Mouse (Mus musculus) heart, adult 11 months (tissue): ENCODE results near the gene Dld.

ENCODE experiments used
- DNase-seq: peaks from one replicate; pipeline ENCODE4 v3.0.0; 2022

Dld gene

DNA sequence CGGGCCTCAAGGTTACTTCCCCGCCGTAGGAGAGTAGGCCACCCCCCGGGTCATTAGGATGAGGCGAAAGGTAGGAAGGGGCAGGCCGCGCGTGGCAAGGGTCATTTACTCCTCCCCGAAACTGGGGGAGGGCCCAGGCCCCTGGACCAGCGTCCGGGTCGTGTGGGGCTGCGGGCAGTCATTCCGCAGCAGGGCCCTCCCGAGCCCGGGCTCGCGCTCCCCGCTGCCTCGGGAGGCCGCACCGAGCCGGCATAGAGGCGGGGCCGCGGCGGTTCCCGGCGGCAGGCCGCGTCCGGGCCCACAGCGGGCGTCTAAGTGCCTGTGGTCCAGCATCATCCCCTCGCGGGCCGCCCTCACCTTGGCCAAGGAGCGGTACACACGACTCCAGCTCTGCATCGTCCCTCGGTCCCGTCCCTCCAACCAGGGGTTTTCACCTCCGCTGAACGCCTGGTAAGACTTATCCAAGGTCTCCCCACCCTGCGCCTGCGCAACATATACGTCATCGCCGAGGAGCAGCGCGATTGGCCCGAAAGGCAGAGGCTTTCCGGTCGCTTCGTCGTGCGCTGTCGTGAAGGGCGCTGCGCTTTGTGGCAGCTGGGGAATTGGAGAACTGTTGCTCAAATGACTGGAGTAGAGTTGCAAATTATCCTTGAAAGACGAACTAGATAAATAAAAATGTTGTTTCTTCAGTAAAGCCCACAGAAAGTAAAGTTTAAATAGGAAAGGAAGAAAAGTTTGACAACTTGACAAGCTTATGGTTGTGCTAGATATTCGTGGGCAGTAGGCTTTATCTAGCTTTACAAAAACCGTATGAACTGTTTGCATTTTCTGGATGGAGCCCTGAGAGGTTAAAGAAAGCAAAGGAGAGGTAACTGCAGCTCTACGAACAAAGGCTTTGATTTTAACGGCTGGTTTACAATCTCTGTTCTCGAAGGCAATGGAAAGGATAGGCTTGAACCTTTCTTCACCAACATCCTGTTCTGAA, at the start of gene Dld:
Gene Dld, minus strand, starts transcription at position 510 of the 985 bp plus-strand sequence.
- DNase-seq, result peak; percentile 100

DNA sequence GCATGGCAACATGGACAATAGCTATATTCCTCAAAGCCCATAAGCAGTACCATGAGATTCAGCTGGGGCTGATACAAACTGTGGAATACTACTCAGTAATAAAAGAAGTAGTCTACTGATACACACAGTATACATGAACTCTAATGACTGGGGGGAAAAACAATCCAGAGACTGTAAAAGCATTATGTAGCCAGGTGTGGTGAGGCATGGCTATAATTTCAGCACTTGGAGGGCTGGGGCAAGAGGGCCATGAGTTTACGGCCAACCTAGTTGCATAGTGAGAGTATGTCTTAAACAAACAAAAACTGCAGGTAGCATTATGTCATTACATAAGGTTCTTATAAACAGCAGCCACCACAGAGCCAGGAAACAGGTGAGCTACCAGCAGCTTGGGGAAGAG, 49.6 kb upstream of the Dld start:
- DNase-seq, result no peak

DNA sequence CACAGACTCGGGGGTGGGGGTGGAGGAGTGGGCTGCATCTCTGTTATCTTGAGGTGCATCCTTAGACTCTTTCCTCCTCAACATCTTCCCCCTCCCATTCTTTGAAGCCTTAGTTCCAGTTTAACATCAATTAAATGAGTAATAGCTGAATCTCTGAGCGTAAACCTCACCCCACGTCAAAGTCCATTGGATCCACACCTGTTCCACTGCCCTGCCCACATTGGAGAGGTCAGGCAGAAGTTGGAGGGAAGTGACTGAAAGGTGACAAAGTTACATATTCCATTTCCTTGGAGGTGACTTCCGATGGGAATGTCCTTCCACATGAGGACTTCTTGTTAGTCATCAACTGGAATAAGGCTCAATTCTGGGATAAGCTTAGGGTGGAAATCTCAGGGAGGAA, 46.5 kb upstream of the Dld start:
- DNase-seq, result peak; percentile 24

DNA sequence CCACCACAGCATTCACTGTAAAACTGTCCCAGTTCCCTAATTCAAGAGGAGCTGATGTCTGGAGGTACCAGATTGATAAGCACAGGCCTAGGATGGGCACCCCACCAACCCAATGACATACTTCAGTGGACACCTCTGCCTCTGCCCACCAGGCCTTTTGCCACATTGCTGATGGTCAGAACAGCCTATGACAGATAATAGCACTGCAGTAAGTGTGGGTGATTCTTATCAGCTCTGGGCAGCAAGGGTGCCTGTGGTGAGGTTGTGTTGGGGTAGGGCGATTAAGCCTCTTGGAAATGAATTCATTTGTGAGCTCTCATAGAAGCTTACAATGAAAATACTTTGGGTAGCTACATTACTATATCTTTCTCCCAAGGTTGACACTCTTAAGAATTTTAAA, 44.6 kb upstream of the Dld start:
- DNase-seq, result peak; percentile 51

DNA sequence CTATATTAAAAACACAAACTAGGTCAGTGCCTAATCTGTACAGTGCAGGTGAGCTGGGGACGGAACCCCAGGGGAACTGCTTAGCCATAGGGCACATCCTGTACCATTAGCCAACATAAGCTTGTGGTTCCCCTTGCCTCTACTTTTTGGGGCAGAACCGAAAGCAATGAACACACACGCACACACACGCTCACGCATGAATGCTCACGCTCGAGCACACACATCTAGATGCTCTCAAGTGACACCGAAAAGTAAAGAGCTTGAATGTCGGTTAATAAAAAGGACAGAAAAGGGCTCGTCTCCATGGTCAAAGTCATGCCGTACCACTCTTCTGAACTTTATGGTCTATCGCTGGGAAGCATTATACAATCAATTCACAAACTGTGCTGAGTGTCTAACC, 40.4 kb upstream of the Dld start:
- no peak for DNase-seq

DNA sequence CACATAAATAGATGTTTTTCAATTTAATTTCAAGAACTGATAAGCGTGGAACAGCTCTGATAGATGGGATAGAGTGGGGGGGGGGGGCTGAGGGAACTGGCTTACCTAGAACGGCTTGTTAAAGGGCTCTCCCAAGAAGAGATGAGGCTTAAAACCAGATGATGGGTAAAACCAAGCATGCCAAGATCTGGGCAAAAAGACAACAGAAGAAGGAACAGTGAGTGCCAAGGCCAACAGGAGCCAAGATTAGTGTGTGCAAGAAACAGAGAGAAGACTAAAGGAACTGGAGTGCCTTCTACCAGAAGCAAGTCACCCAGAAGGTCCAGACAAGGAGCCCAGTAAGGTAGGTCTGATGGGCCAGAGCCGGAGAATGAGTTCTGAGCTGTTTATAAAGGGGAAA, 39.3 kb upstream of the Dld start, which contains the start of gene Slc26a3:
Gene Slc26a3, plus strand, starts transcription at position 301 of the 400 bp plus-strand sequence.
- no peak for DNase-seq

DNA sequence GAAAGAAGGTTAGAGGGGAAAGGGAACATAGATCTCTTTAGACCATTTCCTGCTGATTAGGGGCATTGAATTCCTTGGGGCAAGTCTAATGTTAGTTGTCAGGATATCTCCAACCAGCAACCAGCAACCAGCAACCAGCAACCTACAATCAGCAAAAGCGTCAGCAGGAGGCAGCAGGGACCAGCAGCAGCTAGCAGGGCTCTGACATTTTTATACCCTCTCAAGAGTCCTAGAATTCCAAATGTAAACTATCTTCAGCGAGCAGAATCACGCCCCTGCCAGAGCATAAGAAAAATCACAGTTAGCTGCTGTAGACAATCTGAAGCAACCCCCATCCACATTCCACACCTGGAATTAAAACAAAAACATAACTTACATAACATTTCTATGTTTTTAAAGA, 36.0 kb upstream of the Dld start:
- DNase-seq, result no peak

DNA sequence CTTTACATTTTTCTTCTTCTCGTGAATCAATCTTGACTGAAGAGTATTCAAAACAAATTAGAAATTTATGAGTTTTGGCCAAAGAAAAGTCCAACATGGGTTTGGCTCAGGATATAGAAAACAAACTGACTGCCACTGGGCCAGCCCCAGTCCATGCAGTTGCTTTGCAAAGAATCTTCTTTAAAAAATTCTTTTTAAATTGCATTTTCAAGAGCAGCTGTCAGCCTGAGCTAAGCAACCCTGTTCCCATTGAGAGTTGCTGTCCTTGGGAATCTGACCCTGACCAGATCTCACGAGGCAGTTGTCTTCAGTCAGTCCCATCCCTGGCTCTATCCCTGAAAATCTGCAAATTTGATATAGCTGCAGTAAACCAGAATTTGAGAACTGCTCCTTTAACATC, 31.2 kb upstream of the Dld start:
- DNase-seq, result no peak

DNA sequence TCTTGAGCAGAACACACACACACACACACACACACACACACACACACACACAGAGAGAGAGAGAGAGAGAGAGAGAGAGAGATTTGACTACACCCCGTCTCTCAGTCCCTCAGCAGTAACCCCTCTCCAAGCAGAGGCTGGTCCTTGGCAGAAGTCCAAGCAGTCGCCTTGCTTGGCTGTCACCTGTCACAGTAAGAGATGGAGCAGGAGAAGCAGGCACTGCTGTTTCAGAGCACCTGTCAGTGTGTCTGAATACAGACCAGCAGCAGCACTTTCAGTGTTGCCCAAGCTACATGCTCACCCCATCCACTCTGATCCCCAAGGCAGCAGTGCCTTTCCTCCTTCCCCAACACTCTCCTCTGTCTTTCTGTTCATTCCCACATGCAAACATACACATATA, 29.6 kb upstream of the Dld start:
- DNase-seq, result no peak

DNA sequence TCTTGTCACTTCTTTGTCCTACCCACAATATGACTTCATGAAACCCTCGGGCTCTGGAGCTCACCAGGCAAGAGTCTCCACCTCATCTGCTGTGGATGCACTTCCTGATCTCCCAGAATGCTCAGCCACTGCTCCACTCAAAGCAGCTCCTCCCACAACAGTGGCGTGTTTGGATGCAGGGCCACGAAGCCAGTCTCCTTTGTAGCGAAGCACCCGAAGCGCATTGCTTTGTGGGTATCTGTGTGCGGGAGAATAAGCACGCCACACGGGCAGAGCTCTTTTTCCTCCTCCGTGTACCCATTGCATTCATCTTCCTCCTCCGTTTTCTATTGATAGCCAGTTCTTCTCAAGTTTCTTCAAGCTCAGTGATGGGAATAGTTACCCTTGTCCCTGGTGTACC, 26.0 kb upstream of the Dld start:
- peak; percentile 82 for DNase-seq

DNA sequence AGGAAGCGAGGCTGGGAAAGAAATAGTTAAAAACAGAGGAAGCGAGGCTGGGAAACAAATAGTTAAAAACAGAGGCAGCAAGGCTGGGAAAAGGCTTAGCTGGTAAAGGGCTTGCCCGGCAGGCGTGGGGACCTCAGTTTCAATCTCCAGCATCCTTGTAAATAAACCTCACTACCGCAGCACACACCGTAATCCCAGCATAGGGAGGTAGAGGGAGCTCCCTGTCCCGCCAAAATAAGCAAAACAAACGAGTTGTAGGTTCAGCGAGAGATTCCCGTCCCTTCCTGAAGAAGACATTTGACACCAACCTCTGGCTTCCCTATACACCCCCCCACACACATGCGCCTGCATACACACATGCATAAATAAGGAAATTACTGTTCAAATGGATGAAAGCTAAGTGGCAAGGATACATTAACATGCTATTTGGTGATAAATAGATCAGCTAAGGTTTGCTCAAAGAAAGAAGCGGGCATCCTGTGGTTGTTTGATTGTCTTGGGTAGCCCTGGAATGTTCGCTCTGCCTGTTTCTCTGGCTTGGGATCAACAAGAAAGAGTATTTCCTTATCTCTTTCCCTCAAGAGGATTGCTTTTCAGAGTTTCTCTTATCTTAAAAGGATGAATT, 25.2 kb upstream of the Dld start:
- peak; percentile 77 for DNase-seq

DNA sequence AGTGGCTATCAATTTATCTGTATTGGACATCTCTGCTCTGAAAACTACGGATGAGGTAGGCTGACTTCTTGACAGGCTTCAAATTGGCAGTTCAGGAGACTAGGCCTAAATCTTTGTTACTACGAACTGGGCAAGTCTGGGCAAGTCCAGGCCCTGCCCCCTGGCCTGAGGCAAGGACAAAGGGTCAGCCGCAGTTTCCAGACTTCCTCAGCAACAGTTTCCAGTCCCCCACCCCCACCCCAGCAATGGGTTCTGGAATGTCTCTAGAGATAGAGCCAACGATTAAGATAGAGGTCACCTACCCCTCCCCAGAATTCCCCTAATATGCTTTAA, 24.0 kb upstream of the Dld start:
- peak; percentile 74 for DNase-seq

DNA sequence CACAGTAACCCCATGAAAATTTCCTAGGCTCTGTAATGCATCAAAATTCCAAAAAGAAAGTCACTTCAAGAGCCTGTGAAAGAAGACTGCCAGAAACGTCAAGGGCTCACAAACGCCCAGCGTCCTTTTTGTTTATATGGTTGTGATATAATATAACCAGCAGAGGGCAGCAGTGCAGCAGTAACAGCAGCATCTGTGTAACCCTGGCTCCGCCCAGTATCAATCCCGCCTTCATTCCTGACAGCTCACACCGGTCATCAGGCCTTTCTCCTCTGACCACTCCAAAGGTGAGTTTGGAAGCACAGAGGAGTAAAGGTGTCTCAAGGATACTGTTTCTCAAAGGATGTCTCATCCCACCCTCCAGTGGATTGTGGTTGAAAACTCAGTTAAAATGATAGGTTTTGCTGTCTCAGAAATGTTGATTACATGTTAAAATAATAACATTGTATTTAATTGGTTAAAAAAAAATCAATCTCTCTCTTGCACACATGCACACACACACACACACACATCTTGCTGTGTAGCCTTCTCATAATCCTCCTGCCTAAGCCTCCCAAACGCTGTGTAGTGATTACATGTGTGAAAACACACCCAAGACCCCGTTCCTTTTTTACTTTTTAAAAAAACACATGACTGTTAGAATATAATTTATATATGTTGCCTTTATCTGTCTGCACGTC, 23.5 kb upstream of the Dld start:
- peak; percentile 95 for DNase-seq

DNA sequence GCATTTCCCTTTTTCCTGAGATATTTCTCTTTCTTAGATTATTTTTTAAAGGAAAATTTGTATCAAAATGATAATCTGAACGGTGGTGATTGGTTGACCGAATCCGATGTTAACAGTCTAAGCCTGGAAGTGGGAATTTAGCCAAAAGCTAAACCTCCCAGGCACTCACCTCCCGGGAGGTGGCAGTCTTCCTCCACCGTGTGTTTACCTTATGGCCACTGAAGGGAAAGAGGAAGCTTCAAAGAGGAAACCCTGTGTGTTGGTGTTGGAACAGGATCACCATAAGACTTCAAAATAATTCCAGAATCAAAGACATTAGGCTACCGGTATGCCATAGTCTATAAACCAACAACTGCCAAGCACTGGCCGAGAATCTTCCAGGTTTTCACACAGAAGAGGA, 18.4 kb upstream of the Dld start:
- DNase-seq, result peak; percentile 1

DNA sequence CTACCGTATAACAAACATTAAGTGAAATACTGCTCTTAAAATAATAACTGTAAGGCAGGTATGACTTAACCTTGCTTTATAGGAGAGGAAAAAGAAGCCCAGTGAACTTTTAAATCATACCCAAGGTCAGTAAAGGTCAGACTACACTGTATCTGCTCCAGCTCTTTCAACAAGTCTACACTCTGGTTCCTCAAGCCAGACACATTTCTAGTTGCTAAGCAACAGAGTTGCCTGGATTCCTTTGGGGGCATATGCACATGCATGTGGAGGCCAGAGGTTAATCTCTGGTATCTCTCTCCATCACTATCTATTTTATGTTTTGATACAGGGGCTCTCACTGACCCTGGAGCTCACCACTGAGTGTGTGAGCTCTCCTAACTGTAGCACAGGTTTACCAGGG, 17.9 kb upstream of the Dld start:
- peak; percentile 19 for DNase-seq

DNA sequence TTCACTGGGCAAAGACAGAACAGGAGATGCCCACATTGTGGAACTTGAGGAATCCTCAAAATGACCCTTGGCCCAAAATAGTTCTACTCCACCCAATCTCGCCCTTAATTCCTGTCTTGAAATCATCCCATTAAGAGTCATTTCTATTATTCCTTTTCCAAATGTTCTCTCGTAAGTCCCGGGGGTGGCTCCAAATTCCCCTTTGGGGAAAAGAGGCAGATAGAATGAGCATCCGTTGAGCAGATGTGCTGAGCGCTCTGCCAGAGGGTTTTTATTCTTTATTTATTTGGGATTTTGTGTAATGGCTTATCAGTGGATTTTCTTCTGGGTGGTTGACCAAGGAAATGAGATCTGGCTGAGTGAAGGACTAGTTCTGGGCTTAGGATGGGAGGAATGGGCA, 16.5 kb upstream of the Dld start:
- DNase-seq, result peak; percentile 80

DNA sequence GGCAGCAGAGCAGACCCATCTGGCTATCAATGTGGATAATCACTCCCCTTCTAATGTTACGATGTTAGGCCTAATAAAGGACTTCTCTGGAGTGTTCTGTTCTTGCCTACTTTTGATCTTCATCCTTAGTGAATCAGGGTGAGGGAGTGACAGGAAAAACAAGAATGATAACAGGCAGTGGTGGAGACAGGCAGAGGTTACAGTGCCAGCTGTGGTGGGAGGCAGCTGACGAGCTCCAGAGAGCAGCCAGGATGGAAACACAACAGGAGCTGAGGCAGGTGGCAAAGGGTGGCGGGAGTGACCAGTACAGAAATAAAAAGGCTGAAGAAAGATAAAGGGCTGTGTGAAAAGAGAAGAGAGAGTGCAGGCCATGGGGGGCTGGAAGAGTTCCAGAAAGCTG, 15.2 kb upstream of the Dld start:
- DNase-seq, result no peak

DNA sequence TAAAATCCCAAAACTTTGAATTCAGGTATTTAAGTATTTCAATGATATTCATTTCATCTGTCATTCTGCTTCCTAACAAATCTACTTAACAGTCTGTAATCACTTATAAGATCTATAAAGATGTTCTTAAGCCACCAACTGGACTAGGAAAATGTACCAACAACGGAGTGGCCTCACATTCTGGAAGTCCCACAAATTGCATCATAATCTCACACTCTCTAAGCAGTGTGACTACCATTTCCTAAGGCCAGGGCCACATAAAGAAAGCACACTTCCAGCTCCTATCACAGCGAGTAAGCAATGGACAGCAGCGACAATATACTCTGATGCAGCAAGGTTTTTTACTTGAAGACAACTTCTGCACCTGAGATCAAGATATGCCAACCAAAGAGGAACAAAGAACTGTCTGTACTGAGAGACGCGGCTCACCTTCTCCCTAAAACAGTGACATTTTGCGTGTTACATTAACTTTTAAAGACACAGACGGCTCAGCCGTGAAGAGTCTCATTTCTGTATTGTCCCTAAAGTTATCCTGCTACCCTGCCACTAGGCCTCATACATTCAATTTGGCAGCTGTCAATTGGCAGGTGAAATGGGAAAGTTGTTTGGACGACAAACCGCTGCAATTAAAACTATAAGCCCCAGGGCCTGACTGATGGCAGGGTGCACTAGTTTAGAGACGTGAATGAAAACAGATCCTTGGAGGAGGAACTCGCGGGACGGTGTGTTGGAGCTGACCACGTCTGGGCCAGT, 886 bp downstream of the Dld start:
- no peak for DNase-seq

DNA sequence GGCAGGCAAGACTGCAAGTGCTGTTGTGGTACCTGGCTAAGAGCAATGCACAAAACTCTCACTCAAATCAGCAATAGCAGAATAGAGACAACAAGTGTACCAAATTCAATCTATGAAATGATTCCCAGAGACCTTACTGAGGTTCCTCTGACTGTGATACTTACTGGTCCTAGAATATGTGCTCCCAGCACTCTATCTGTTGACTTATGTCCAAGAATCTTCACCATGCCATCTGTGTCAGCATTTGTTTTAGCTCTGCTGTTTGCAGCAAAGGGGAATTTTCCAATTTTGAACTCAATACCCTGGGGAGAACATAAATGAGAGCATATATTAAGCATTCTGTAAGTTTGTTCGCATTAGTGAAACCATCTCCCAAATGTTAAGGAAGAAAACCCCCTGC, 18.0 kb downstream of the Dld start:
- DNase-seq, result no peak

DNA sequence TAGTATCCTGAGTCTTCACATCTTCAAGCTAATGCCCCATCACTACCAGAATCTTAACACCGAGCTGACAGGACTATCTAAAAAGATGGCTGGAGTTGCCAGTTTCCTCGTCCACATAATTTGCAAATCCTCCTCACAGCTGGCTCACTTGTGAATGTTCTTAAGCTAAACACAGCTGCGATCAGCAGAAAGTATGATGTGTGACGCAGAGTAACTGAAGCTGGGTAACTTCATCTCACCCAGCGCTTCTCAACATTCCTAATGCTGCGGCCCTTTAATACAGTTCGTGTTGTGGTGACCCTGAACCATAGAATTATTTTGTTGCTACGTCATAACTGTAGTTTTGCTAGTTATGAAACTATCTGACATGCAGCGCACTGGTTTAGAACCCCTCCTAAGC, 24.1 kb downstream of the Dld start:
- DNase-seq, result peak; percentile 58

DNA sequence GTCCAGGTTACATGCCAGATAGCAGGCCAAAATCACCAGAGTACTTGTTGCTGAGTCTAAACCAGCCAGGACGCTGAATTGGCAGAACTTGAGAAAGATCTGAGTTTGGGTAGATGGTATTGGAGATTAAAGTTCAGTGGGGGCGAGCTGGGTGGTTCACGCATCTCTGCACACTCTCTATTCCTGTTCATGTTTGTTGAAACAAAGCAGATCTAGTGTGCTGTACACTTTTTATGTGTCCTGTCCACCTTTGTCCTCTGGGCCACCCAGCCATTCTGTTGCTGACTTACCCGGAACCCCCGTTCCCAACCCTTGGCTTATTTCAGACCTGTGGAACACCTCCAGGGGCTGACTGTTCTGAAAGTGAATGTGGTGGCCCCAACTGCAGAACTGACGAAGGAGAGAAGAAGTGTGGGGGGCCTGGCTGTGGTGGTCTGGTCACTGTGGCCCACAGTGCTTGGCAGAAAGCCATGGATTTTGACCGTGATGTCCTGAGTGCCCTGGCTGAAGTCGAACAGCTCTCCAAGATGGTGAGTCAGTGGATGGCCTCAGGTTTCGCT, 28.0 kb downstream of the Dld start:
- peak; percentile 73 for DNase-seq

DNA sequence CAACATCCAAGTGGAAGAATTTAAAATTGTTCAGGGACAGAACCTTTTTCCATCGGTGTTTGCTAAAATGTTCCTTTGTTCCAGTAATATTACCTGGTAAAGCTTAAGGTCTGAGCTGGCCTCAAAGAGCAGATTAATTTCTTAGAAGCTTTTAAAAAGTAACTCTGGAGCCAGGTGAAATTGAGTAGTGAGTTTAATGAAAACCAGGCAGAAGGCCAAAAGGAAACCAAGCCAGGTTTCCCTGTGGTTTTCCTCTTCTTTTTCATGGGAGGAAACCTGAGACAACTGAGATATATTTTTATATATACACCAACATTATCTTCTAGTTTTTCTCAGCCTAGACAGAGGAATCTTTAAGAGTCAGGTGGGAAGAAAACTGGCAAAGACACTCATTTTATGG, 29.7 kb downstream of the Dld start:
- peak; percentile 30 for DNase-seq

DNA sequence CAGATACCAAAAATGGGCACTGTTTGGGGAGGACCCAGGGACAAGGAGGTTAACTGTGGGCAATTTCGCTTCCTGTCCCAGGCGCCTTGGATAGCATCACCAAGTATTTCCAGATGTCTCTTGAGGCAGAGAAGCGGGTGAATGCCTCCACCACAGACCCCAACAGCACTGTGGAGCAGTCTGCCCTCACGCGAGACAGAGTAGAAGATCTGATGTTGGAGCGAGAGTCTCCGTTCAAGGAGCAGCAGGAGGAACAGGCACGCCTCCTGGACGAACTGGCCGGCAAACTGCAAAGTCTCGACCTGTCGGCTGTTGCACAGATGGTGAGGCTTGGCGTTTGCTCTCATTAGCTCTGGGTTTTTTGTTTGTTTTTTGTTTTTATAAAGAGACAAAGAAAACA, 30.4 kb downstream of the Dld start:
- peak; percentile 74 for DNase-seq
